Mouse (Mus musculus): Measurements from ENCODE around the gene Tardbp. TPM values are rescaled to one million over a fixed set of nuclear protein-coding genes. Genes with fewer than 3 reads are reported as not detected.

Tardbp gene
- polyA plus RNA-seq, 1 experiment from 2014 or later: 495 TPM

DNA sequence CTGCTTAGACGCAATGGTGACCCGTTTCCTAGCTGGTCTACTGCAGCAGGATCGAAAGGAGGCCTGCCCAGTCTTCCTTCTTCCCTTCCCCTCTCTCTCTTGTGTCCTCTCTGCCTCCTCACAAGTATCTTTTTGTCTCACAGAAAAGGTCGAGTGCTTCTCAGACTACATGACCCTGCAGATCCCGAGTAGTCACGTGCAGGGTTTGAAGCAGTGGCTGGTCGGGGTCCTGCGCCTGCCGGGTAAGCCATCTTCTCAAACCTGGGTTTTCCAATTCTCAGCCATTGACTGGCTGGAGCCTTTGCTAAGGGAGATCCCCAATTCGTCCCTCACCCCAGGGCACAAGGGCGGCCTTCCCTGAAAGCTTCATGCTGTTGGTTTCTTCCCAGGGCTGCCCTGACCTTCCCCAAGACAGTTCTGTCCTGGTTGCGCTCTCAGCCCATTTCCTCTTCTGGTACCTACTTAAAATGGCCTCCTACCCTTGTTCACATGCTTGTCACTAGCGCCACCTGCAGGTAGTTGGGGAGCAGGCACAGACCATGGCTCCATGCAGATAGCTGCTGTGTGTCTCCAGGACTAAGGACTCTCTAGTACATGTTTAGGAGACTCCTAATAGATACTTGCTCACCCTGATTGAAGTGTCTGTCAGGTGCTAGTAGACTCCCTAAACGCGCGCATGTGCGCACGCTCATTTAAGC lies 28.0 kb upstream of the Tardbp start:
- WGBS: 88% methylated on average over 18 of the region's 18 CpGs
- DNase-seq (ENCODE audit: extremely low spot score, low spot score): no peak

GRCm38 (mm10) chr4:148651045-148651444 lies 24.2 kb upstream of the Tardbp start:
- Histone ChIP-seq H3K27ac (no peak overlapping the region), H3K9me3 (peaks cover 9% of the 10 kb centered on the region; the same call in 1 of the 2 replicates), H3K4me3 (no peak overlapping the region), H3K36me3 (replicated peaks) (no peaks in the 10 kb centered on the region), H3K27me3 (ENCODE audit: poor library complexity, severe bottlenecking) (no peaks in the 10 kb centered on the region), H3K4me1 (no peaks in the 10 kb centered on the region)
- 85% methylated on average over 9 of the region's 9 CpGs for WGBS
- no peak for DNase-seq (ENCODE audit: extremely low spot score, low spot score)

More for the DNA sequence above, 28.0 kb upstream of the Tardbp start:
- Histone ChIP-seq H3K9me3 (peaks cover 9% of the 10 kb centered on the region; the same call in 1 of the 2 replicates), H3K27me3 (ENCODE audit: poor library complexity, severe bottlenecking) (peaks cover 3% of the 10 kb centered on the region; the same call in 1 of the 2 replicates), H3K4me3 (no peak overlapping the region), H3K36me3 (replicated peaks) (no peaks in the 10 kb centered on the region), H3K27ac (no peak overlapping the region), H3K4me1 (no peaks in the 10 kb centered on the region)

- DNase-seq (ENCODE audit: extremely low spot score, low spot score): no peak
- H3K36me3 ChIP-seq (replicated peaks): no peaks in the 10 kb centered on the region
- H3K27me3 ChIP-seq (ENCODE audit: poor library complexity, severe bottlenecking): no peaks in the 10 kb centered on the region
- peaks cover 9% of the 10 kb centered on the region; the same call in 1 of the 2 replicates for H3K9me3 ChIP-seq
- WGBS: 67% methylated on average over 3 of the region's 3 CpGs
- H3K4me1 ChIP-seq: peaks cover 1% of the 10 kb centered on the region
- no peak overlapping the region for H3K4me3 ChIP-seq
- H3K27ac ChIP-seq: no peak overlapping the region
Observed at GRCm38 (mm10) chr4:148649309-148649708, 22.5 kb upstream of the Tardbp start.

- no peak for DNase-seq (ENCODE audit: extremely low spot score, low spot score)
- 77% methylated on average over 11 of the region's 11 CpGs for WGBS
- Histone ChIP-seq H3K36me3 (replicated peaks) (no peaks in the 10 kb centered on the region), H3K4me1 (peaks cover 10% of the 10 kb centered on the region), H3K27me3 (ENCODE audit: poor library complexity, severe bottlenecking) (no peaks in the 10 kb centered on the region), H3K4me3 (no peak overlapping the region), H3K9me3 (no peaks in the 10 kb centered on the region), H3K27ac (no peak overlapping the region)
Observed at GRCm38 (mm10) chr4:148646616-148647015, 19.8 kb upstream of the Tardbp start.

DNA sequence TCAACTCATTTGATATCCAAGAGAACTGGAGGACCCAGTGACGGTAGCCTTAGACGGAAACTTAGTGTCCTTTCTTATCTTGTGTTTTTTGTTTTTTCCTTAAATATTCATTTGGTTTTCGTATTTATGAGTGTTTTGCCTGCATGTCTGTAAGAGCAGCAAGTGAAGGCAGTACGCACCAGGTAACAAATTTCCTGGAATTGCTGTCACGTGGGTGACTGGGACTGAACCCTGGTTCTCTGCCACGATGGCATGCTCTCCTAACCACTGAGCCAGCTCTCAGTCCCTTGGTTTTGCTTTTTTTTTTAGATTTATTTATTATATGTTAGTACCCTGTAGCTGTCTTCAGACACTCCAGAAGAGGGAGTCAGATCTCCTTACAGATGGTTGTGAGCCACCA lies 18.1 kb upstream of the Tardbp start:
- H3K36me3 ChIP-seq (replicated peaks): no peaks in the 10 kb centered on the region
- no peak overlapping the region for H3K27ac ChIP-seq
- H3K27me3 ChIP-seq (ENCODE audit: poor library complexity, severe bottlenecking): no peaks in the 10 kb centered on the region
- no peak overlapping the region for H3K4me3 ChIP-seq
- 91% methylated on average over 6 of the region's 6 CpGs for WGBS
- no peaks in the 10 kb centered on the region for H3K9me3 ChIP-seq
- peaks cover 10% of the 10 kb centered on the region for H3K4me1 ChIP-seq
- DNase-seq (ENCODE audit: extremely low spot score, low spot score): no peak

- WGBS: 12% methylated on average over 9 of the region's 9 CpGs
- H3K4me3 ChIP-seq: peak overlapping the region; percentile 32
Observed at GRCm38 (mm10) chr4:148644157-148644511, 17.3 kb upstream of the Tardbp start.

DNA sequence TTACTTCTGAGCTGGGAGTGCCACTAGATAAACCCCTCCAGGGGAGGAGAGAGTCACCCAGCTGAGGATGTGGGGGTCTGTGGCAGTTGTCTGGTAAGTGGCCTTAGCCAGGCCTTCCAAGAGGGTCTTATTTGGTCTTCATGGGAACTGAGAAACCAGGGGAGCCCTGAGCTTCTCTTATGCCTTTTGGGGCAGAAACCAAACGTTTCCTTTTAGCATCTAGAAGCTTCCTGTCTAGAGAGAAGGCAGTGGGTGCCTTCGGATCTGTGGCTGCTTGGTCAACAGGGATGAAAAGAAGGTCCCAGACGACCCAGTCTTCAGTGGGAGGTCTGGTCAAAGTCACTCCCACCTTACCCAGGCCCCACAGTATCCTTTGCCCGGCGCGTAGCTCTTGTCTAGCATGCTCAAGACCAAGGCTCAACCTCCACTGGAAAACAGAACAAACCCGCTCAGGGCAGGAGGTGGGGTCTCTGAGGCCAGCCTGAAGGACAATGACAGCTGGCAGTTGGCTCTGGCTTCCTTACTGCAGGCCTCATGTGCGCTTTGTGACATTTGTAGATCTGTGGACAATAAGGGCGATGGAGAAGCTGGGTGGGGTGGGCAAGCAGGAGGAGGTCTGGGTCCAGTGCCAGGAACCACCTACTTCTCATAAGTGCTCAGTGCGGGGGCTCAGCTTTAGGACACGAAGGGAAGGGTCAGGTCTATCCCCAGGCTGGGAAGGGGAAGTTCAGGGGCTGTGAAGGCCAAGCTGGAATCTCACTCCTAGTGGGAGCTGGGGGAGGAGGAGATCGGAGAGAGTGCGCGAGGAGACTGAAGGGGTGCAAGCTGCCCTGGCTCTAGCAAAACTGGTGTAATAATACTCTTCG lies 16.7 kb upstream of the Tardbp start, which contains the start of gene Gm572:
Gm572 (plus strand) TSS at position 27 of the 866 bp plus-strand sequence.
- Histone ChIP-seq H3K4me1 (peaks cover 10% of the 10 kb centered on the region), H3K4me3 (peak within 1 kb of the TSS; percentile 32), H3K27me3 (ENCODE audit: poor library complexity, severe bottlenecking) (no peaks in the 10 kb centered on the region), H3K27ac (no peak within 1 kb of the TSS), H3K36me3 (replicated peaks) (no peaks in the 10 kb centered on the region), H3K9me3 (no peaks in the 10 kb centered on the region)
- 72% methylated on average over 15 of the region's 15 CpGs for WGBS
- no peak for DNase-seq (ENCODE audit: extremely low spot score, low spot score)

More at GRCm38 (mm10) chr4:148644157-148644511, 17.3 kb upstream of the Tardbp start:
- Histone ChIP-seq H3K36me3 (replicated peaks) (no peaks in the 10 kb centered on the region), H3K27ac (no peak overlapping the region), H3K9me3 (no peaks in the 10 kb centered on the region), H3K27me3 (ENCODE audit: poor library complexity, severe bottlenecking) (no peaks in the 10 kb centered on the region), H3K4me1 (peaks cover 10% of the 10 kb centered on the region)
- DNase-seq (ENCODE audit: extremely low spot score, low spot score): peak; percentile 71

- 87% methylated on average over 5 of the region's 5 CpGs for WGBS
- Histone ChIP-seq H3K4me3 (no peak overlapping the region), H3K36me3 (replicated peaks) (no peaks in the 10 kb centered on the region), H3K4me1 (peaks cover 10% of the 10 kb centered on the region), H3K9me3 (no peaks in the 10 kb centered on the region), H3K27me3 (ENCODE audit: poor library complexity, severe bottlenecking) (no peaks in the 10 kb centered on the region), H3K27ac (no peak overlapping the region)
- no peak for DNase-seq (ENCODE audit: extremely low spot score, low spot score)
Observed at GRCm38 (mm10) chr4:148641121-148641520, 14.3 kb upstream of the Tardbp start.

DNA sequence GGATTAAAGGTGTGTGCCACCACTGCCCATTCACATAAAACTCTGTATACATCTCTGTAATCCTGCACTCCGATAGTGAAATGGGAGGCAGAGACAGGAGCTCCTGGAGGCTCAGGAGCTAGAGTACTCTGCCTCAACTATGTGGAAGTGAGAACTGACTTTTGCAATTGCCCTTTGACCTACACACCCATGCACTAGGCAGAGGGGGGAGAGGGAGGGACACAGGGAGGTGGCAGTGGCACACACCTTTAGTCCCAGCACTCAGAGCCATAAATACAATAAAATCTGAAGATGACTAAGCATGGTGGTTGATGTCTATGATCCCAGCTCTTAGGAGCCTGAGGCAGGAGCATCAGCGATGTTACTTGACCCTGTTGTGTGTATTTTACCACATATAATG lies 12.6 kb upstream of the Tardbp start:
- WGBS: 88% methylated on average over 2 of the region's 2 CpGs
- Histone ChIP-seq H3K27ac (no peak overlapping the region), H3K4me1 (peaks cover 10% of the 10 kb centered on the region), H3K36me3 (replicated peaks) (no peaks in the 10 kb centered on the region), H3K9me3 (no peaks in the 10 kb centered on the region), H3K27me3 (ENCODE audit: poor library complexity, severe bottlenecking) (no peaks in the 10 kb centered on the region), H3K4me3 (no peak overlapping the region)
- no peak for DNase-seq (ENCODE audit: extremely low spot score, low spot score)

- no peaks in the 10 kb centered on the region for H3K36me3 ChIP-seq (replicated peaks)
- H3K9me3 ChIP-seq: no peaks in the 10 kb centered on the region
- no peak overlapping the region for H3K27ac ChIP-seq
- no peak for DNase-seq (ENCODE audit: extremely low spot score, low spot score)
- H3K4me1 ChIP-seq: no peaks in the 10 kb centered on the region
- H3K4me3 ChIP-seq: no peak overlapping the region
- H3K27me3 ChIP-seq (ENCODE audit: poor library complexity, severe bottlenecking): no peaks in the 10 kb centered on the region
- WGBS: 65% methylated on average over 9 of the region's 9 CpGs
Observed at GRCm38 (mm10) chr4:148638302-148638701, 11.5 kb upstream of the Tardbp start.

DNA sequence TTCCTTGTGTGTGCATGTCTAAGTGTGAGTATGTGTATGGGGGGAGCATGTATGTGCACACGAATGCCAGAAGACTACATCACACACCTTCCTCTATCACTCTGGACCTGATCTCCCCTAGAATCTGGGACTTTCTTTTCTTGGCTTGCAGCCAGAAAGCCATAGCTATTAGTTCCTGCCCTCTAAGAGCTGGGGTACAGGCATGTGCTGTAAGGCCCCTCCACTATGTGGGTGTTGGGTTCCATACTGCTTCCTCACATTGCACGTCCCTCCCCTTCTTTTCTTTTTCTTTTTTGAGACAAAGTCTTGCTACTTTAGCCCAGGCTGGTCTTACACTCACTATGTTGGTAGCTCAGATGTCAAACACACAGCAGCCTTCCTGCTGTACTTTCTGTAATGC lies 8.5 kb upstream of the Tardbp start:
- Histone ChIP-seq H3K4me1 (no peaks in the 10 kb centered on the region), H3K36me3 (replicated peaks) (no peaks in the 10 kb centered on the region), H3K4me3 (no peak overlapping the region), H3K27ac (no peak overlapping the region), H3K27me3 (ENCODE audit: poor library complexity, severe bottlenecking) (no peaks in the 10 kb centered on the region), H3K9me3 (no peaks in the 10 kb centered on the region)
- WGBS: 85% methylated on average over 2 of the region's 2 CpGs
- no peak for DNase-seq (ENCODE audit: extremely low spot score, low spot score)

- no peak for DNase-seq (ENCODE audit: extremely low spot score, low spot score)
- Histone ChIP-seq H3K27ac (no peak overlapping the region), H3K4me1 (no peaks in the 10 kb centered on the region), H3K36me3 (replicated peaks) (no peaks in the 10 kb centered on the region), H3K27me3 (ENCODE audit: poor library complexity, severe bottlenecking) (no peaks in the 10 kb centered on the region), H3K9me3 (no peaks in the 10 kb centered on the region), H3K4me3 (no peak overlapping the region)
- 87% methylated on average over 2 of the region's 2 CpGs for WGBS
Observed at GRCm38 (mm10) chr4:148633395-148634061, 6.7 kb upstream of the Tardbp start.
